Mouse (Mus musculus) forebrain, embryonic 16.5 days (tissue): ENCODE data around the gene Lrrc63. TPM values are rescaled to one million over a fixed set of nuclear protein-coding genes. Genes with fewer than 3 reads are reported as not detected.

Experiments
- ATAC-seq: fragments of 200-750 bp; cut with Nextera tagmentation; 2 replicates; pipeline ENCODE4 v1.8.0; 2017; ENCODE audit warnings: mild to moderate bottlenecking, moderate library complexity
- H3K27ac ChIP-seq: fragments of 300-500 bp; sonication (generic); 2 replicates; pipeline ENCODE4 v1.5.1; 2014; ENCODE audit warnings: low read length, control low read depth
- H3K27me3 ChIP-seq: fragments of 300-500 bp; sonication (generic); replicated peaks from 2 replicates; pipeline ENCODE4 v1.6.1; 2014; ENCODE audit warnings: low read length; ENCODE audit not compliant: control insufficient read depth, insufficient read depth
- H3K36me3 ChIP-seq: fragments of 300-500 bp; sonication (generic); 2 replicates; pipeline ENCODE4 v1.6.1; 2014; ENCODE audit not compliant: control insufficient read depth, insufficient read depth
- H3K4me1 ChIP-seq: fragments of 300-500 bp; sonication (generic); replicated peaks from 2 replicates; pipeline ENCODE4 v1.6.1; 2014; ENCODE audit warnings: low read length; ENCODE audit not compliant: control insufficient read depth, insufficient read depth
- H3K4me2 ChIP-seq: fragments of 300-500 bp; sonication (generic); 2 replicates; pipeline ENCODE4 v1.6.1; 2014; ENCODE audit warnings: mild to moderate bottlenecking, low read length, control low read depth
- H3K4me3 ChIP-seq: fragments of 300-500 bp; sonication (generic); replicated peaks from 2 replicates; pipeline ENCODE4 v1.5.1; 2014; ENCODE audit warnings: mild to moderate bottlenecking, low read length, control low read depth
- H3K9ac ChIP-seq: fragments of 300-500 bp; sonication (generic); replicated peaks from 2 replicates; pipeline ENCODE4 v1.6.1; 2014; ENCODE audit warnings: low read depth, low read length, control low read depth
- H3K9me3 ChIP-seq: fragments of 300-500 bp; sonication (generic); 2 replicates; pipeline ENCODE4 v1.6.1; 2016; ENCODE audit warnings: low read length; ENCODE audit not compliant: control insufficient read depth
- WGBS: fragments of 180-500 bp; shearing (Covaris S2); extraction: QIAGEN DNeasy Blood & Tissue Kit; methylation state at CpG from one replicate; pipeline ENCODE4 v1.1.7; 2014; 5-methylcytosine and 5-hydroxymethylcytosine counted together
- polyA plus RNA-seq: library from polyadenylated mRNA; unstranded; fragments of >200 nt; fragmentation: Nextera tagmentation; extraction: Ambion mirVana; gene quantifications from 2 replicates; pipeline ENCODE4 v1.2.1, GENCODE M21; 2015

The Lrrc63 gene
- polyA plus RNA-seq, 1 experiment from 2014 or later = not detected

- Histone ChIP-seq H3K27me3 (no peaks in the 10 kb centered on the region), H3K4me1 (no peaks in the 10 kb centered on the region), H3K27ac (no peak overlapping the region), H3K4me2 (no peak overlapping the region), H3K4me3 (no peak overlapping the region), H3K36me3 (no peaks in the 10 kb centered on the region), H3K9me3 (no peaks in the 10 kb centered on the region), H3K9ac (no peak overlapping the region)
- WGBS = 89% methylated on average over 14 of the region's 14 CpGs
- ATAC-seq = no peak
Measured at GRCm38 (mm10) chr14:75054455-75055343, 76.0 kb downstream of the Lrrc63 start.

DNA sequence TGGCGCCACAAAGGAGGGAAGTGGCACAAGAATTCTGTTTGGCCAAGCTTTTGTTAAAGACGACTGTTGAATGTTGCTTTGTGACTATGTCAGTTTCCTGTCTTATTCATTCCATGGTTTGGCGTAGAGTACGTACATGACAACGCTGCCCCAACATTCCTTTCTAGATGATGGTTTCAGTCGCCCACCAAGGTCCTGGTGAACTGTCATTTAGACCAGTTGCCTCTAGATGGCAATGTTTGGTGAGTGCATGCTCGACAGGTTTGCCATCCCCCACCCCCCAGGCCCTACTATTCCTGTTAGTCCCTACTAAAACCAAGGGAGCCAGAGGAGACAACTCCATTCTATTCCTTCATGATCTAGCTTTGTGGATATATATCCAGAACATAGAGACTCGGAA lies 78.2 kb downstream of the Lrrc63 start:
- no peak for ATAC-seq

DNA sequence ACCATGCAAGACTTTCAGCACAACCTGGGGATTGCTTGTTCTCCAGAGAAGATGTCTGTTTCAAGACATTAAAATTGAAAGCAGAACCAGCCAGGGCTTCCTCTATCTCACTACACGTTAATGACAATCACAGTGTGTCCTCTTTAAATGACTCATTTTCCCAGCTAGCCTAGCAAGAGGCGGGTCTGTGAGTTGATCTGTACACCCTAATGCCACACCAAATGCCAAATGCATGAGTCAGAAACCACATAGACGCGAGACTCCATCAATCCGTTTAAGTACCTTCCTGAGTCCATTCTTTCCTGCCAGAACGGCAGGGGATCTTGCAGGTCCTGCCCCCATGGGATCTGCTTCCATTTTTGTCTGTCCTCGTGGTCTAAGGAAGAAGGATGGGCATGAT lies 85.5 kb downstream of the Lrrc63 start:
- Histone ChIP-seq H3K9ac (no peak overlapping the region), H3K27me3 (no peaks in the 10 kb centered on the region), H3K9me3 (no peaks in the 10 kb centered on the region), H3K36me3 (no peaks in the 10 kb centered on the region), H3K27ac (no peak overlapping the region), H3K4me1 (no peaks in the 10 kb centered on the region), H3K4me2 (no peak overlapping the region), H3K4me3 (no peak overlapping the region)
- ATAC-seq = no peak
- 72% methylated on average over 7 of the region's 7 CpGs for WGBS

More for the DNA sequence above, 78.2 kb downstream of the Lrrc63 start:
- no peak overlapping the region for H3K27ac ChIP-seq
- no peaks in the 10 kb centered on the region for H3K27me3 ChIP-seq
- H3K4me2 ChIP-seq = no peak overlapping the region
- H3K36me3 ChIP-seq = no peaks in the 10 kb centered on the region
- H3K4me1 ChIP-seq = no peaks in the 10 kb centered on the region
- 60% methylated on average over 8 of the region's 8 CpGs for WGBS
- no peak overlapping the region for H3K4me3 ChIP-seq
- H3K9ac ChIP-seq = no peak overlapping the region
- no peaks in the 10 kb centered on the region for H3K9me3 ChIP-seq

GRCm38 (mm10) chr14:75035431-75035830 lies 95.2 kb downstream of the Lrrc63 start:
- Histone ChIP-seq H3K4me3 (no peak overlapping the region), H3K27me3 (no peaks in the 10 kb centered on the region), H3K36me3 (no peaks in the 10 kb centered on the region), H3K27ac (no peak overlapping the region), H3K9ac (no peak overlapping the region), H3K4me1 (no peaks in the 10 kb centered on the region), H3K9me3 (no peaks in the 10 kb centered on the region), H3K4me2 (no peak overlapping the region)
- no peak for ATAC-seq
- WGBS = 59% methylated on average over 11 of the region's 11 CpGs

Other genes with a start within 250 kb of the Lrrc63 start
- gene Lrch1, start 183.0 kb downstream of the Lrrc63 start, polyA plus RNA-seq = 11.4 and 12.5 TPM in 2 replicates
- 0.13 and 0.21 TPM in 2 replicates for gene Rubcnl, start 114.9 kb downstream of the Lrrc63 start, polyA plus RNA-seq
- 11.7 and 14.5 TPM in 2 replicates for gene Lcp1, start 220 bp upstream of the Lrrc63 start, polyA plus RNA-seq
- gene Cpb2, start 111.4 kb upstream of the Lrrc63 start, polyA plus RNA-seq = not detected in 2 replicates
- gene Zc3h13, start 153.5 kb upstream of the Lrrc63 start, polyA plus RNA-seq = 53.4 and 54.7 TPM in 2 replicates